Mouse (Mus musculus) embryo, embryonic 10.5 days (tissue): ENCODE measurements at regions not wholly inside any gene's neighbourhood (a gene's known extent, or its start where the extent isn't known, plus 50 kb on each side); places are given as distances from the start of the nearest gene placed in this dataset.

Experiments used
- DNase-seq: peaks from one replicate; pipeline ENCODE4 v3.0.0-alpha.2; 2015; ENCODE audit warnings: low spot score

DNA sequence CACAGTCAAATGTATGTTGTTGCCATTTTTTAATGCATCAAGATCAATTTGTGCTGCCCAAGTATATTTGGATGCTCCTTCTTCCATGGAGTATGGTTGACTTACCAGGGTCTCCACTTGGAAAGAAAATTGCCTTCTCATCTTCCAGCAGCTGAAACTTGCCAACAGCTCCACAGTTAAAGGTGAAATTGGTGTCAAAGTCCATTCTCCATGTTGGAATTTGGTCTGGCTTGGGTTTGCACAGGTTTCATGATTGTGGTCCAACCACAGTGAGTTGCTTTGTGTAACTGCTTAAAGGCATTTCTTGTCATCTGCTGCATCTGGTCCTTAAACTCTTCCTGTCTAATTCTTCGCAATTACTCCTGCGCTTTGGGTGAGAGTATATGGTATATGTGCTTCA lies 634.3 kb downstream of the Nup35 start:
- no peak for DNase-seq

DNA sequence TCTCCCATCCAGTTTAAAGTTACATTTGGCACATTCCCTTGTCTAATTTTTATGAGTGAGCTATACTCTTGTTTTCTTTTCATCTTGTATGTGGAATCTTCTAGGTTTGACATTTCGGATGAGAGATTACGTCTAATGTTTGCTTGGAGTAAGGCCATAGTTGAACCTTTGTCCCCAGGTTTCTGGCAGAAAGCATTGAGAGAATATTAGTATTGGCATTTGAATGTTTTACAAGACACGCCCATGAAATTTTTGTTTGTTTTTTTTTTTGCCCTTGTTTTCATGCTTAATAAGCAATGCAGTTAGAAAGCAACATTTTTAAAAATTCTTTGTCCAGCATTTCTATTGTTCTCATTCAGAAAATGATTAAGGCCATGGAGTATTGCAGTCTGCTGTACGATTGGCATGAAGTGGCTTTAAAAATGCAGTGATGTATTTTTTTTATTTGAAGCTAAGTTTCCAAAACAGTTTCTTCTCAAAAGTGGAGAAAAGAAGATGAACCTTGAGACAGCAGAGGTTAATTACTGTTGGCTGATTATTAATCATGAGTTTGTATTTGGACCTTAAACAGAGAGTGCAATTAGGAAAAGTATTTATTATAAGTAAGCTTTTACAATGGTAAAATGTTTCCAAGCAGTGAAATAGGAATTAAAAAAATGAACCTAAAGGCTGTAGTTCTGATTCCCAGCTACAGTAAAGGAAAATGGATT lies 645.2 kb downstream of the Nup35 start:
- no peak for DNase-seq

DNA sequence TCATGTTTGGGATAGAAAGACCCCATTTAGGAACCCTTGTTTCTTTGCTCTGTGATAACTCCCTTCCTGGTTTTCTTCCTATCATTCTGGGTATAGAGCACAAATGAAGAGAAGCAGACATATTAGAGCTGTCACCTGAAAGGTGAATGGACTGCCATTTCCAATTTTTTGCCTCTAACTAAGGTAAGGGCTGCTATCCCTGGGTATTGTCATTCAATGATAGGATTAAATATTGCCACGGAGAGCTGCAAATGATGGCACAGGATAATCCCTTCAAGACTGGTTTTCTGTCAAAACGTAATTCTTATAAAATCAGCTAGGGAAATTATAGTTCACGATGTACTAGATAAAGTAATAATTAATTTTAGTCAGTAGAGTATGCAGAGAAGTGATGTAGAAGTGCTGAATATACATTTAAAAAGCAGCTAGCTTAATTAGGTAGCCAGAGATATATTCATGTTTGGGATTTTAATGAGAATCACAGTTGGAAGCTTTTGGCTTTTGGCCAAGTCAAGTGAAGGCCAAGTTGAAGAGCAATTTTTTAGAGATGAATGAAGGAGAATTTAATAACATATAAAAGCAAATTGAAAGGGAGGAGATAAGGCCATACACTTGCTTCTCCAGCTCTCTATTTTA lies 652.3 kb downstream of the Nup35 start:
- DNase-seq: no peak

DNA sequence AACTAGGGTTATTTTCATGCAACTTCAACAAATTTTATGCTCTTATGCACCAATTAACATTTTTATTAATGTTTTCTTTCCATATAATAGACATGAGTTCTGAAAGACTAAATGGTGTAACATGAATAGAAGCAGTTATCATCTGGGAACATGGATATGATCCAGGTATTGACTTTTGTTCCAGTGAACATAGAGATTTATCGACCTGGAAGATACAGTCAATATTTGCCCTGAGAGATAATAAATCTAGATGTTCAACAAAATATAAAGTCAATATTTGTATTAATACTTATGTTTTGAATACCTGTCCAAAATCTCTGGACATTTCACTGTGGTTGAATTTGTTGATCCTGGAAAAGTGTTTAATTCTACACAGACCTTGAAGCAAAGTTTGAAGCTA lies 653.9 kb downstream of the Nup35 start:
- no peak for DNase-seq

DNA sequence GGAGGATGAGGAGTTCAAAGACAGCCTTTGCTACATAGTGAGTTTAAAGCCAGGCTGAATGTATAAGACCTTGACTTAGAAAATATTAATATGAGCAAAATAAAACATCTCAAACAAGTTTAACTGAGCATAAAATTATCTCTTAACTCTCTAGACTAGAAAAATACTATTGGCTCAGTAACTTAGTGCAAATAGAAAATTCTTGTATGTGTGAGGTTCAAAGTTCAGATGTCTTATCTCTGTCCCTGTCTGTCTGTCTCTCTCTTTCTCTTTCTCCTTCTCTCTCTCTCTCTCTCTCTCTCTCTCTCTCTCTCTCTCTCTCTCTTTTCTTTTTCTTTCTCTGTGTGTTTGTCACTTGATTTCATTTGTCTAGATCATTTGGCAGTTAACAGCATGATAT lies 655.5 kb downstream of the Nup35 start:
- DNase-seq: no peak

DNA sequence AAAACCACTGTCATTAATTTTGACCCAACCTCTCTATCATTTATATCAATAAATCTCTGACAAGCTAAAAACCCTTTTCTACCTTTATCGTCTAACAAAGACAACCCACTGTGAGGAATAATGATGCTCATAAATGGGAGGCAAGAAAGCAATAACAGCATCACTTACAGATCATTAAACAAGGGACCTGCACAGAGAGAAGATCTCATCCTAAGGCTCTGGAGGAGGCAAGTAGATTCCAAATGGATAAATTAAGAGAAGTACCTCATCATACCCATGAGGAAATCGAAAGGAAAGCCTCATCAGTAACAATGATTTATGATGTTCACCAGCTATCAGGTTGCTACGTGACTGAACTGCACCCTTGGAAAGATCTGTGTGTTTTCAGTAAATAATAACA lies 670.4 kb downstream of the Nup35 start:
- peak; percentile 7 for DNase-seq

DNA sequence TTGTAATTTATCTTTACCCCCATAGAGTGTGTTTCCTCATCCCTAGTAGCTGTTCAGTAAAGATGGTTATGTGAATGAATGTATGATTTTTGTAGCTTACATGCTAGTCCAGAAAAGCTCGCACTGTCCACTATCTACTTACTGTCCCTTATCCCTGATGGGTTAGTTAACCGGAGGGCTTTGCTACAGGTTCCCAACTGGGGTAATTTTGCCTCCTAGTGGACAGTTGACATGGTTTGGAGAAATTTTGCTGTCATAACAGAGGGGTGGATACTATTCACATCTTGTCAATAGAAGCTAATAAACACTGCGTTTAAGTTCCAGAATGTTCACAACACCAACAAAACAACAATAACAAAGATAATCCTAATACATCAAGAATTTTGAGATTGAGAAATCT lies 711.6 kb downstream of the Nup35 start:
- peak; percentile 1 for DNase-seq

DNA sequence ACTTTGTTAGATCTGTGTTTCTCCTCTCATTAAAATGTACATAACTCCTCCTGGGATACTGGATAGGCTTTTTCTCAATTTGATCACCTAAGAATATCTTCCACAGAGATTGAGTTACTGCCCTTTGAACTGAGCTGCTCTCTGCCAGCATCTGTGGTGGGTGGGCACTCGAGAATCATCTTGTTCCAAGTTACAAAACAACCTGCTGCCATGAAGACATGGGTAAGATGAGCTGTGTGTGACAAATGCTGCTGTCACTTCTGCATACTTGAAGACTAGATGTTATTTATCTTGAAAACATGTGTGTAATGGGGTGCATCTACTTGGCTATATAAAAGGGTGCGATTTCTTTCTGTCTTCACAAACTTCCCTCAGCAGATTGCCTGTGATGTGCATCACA lies 716.0 kb upstream of the Zfp804a start:
- DNase-seq: no peak

DNA sequence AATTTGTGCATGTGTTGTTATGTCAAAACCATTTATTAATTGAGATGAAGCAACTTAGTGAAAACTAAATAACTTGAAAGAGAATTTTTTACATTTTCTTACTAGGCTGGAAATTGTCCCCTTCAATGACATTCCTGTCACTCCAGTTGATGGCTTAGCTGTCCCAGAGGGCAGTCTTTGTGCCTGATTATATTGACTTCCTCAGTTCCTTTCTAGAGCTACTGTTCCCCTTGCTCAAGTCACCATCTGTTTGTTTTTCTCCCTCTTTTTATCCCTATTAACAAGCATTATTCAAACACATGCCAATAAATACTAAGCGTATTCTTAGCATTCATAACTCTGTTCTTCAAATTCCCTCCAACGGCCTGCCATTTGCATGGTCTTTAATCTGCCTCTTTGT lies 712.6 kb upstream of the Zfp804a start:
- no peak for DNase-seq
